Mouse (Mus musculus): ENCODE data around the gene Krt19.

Gene Krt19

GRCm38 (mm10) chr11:100136559-100136958 is 11.9 kb downstream of the Krt19 start:
- DNase-seq, result no peak

DNA sequence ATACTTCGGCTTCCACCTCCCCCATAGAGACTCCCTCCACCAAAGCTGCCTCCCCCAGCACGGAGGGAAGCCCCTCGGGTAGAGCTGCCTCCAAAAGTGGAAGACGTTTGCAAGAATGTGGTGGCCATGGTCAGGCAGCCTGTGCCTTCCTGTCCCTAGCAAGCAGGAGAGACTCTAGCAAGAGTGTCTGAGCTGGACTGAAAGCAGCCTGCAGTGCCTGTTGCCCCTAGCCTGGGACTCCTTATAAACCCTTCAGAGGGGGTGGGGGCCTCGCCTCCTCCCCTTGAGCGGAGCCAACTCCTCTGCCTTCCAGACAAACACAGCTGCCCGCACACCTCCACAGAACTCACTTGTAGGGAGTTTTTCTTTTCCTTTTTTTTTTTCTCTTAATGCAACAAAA is 12.7 kb downstream of the Krt19 start, which contains the start of gene Krt15:
Gene Krt15, minus strand, starts transcription at position 198 of the 400 bp plus-strand sequence.
- DNase-seq, result no peak

GRCm38 (mm10) chr11:100124901-100125300 is 23.6 kb downstream of the Krt19 start:
- peak; percentile 51 to 62 for DNase-seq

GRCm38 (mm10) chr11:100121466-100121865 is 27.0 kb downstream of the Krt19 start, which contains the start of gene Krt13:
Krt13 (minus strand) TSS chr11:100121566.
- no peak for DNase-seq

GRCm38 (mm10) chr11:100120331-100120730 is 28.1 kb downstream of the Krt19 start:
- DNase-seq, result no peak

DNA sequence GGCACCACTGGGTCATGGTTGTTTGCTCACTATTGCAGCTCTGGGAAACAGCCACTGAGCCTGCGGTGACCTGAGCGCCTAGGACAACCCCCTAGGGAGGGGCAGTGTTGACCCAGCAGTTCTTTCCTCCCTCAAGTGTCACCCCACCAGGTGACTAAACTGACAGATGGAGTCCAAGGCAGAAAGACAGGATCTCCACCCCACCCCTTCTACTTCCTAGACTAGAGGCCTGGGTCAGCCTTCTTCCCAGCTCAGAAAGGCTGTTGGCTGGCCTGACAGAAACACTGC is 34.8 kb downstream of the Krt19 start:
- no peak for DNase-seq

DNA sequence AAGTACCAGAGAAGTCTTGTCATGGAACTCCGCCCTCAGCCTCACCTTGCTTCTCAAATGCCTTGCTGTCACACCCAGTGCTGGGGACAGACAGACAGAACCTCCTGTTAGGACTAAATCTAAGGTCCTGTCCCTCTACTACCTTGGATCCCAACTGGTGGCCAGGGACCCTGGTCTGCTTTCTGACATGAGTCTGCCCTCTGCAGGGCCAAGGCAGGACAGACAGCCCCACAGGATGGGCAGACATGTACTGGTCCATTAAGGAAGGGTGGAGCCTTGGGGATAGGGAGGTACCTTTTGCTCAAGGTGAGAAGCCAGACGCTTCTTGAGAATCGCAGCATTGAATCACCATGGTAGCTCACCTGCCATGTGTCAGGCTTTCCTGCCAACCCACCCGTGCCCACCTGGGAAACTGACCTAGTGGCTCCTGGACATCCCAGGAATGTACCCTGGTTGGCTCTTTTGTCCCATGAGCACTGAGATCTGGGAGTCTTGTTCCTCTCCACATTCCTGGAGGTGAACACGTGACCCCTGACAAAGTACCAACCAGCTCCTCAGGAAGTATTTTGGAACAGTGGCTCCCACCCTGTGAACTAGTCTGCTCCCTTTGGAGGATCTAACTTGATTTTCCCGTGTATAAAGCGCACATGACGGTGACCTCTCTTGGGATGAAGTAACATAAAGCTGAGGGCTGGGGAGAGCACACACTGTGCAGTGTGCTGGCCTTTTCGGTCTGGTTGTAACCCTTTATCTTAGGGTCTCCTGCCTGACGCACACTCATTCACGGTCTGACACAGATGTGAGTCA is 35.3 kb downstream of the Krt19 start:
- no peak for DNase-seq

DNA sequence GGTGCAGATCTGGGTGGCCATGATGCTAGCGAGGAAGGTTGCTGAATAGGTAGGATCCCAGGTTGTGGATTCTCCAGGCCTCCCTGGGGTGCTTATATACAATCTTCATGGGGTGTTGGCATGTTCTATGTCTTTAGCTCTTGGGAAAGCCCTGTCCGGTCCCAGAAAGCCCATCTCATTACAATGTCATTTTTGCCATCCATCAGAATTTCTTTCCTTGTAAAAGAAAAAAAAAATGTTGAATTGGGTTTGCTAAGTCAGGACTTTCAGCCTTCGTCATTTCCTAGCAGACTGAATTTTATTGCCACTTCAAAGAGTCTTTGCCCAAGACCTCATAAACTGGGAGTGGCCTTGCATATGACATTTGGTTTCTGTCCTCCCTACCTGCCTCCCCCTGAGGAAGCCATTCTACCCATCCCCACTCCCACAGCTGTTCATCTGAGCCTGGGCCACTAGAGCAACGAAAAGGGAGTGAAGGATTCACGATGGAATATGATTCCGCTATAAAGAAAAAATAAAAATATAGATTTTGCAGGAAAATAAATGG is 42.8 kb downstream of the Krt19 start, which contains the start of gene Krt36:
Gene Krt36, minus strand, starts transcription at position 51 of the 547 bp plus-strand sequence.
- DNase-seq, result no peak

DNA sequence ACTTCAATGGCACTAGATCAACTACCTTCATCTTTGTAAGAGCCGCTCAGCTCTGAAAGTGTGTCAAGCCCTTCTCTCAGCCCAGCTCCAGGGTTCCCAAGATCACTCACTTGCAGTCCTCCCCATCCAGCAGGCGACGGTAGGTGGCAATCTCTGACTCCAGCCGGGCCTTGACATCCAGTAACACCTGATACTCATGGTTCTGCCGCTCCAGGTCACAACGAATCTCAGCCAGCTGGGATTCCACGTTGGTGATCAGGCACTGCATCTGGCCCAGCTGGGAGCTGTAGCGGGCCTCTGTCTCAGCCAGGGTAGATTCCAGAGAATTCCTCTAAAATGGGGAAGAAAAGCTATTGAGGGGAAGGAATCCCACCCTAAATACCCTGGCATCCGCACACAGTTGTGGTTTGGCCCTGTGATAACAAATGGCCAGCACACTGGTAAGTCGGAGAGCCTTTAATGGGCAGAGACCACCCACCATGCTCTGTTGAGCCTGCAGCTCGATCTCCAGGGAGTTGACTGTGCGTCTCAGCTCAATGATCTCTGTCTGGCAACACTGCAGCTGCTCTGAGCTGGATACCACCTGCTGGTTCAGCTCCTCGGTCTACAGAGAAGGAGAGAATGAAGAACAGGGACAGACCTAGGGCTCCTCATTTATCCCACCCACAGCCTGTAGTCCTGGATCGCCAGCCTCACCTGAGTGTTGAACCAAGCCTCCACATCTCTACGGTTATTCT is 45.6 kb downstream of the Krt19 start:
- no peak for DNase-seq

DNA sequence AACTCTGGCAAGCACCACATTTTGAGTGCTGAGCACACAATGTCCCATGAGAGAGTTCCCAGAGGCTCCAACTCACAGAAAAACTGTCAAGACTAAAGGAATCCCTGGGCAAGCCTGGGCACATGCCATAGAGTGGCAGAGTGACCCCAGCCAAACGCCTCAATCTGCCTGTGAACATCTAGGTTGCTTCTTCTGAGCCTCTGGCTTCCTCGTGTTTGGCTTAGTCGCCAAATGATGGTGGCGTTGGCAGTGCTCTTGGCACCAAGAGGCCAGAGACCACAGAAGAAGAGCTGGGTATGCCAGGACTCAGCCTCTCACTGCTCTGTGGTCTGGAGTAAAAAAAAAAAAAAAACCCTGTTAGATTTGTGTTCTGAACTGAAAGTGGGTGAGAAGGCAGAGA is 48.1 kb downstream of the Krt19 start:
- peak; percentile 26 to 47 for DNase-seq

- no peak for DNase-seq
Observed at GRCm38 (mm10) chr11:100097819-100098218, 50.6 kb downstream of the Krt19 start.

- no peak for DNase-seq
Observed at GRCm38 (mm10) chr11:100096141-100096540, 52.3 kb downstream of the Krt19 start, which contains the start of gene Krt35. Krt35 (minus strand) TSS chr11:100096241.
